Mouse (Mus musculus): ENCODE measurements around the gene Svep1. TPM values are rescaled to one million over a fixed set of nuclear protein-coding genes. Genes with fewer than 3 reads are reported as not detected.

Svep1 gene
- polyA plus RNA-seq, 1 experiment from 2014 or later, result 4.4 TPM

DNA sequence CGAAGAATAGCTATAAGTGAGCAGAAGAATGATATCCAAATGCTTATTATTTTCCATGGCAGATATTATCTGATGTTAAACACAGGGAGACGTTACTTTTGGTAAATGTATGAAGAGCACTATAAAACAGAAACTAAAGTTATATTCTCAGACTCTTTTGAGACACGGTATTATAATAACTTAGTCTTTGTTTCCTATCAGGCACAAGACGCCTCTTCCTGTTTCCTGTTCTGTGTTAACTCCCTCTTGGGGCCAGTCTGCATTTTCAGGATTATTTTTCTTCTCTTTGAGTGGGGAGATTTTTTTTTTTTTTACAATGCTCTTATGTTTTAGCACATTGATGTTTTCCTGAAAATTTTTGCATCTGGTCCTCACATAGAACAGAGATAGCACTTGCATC is 120.5 kb downstream of the Svep1 start:
- Histone ChIP-seq H3K27me3 (ENCODE audit: control insufficient read depth, insufficient read depth, low read length) (no peaks in the 10 kb centered on the region), H3K9ac (ENCODE audit: low read depth, low read length) (no peak overlapping the region), H3K36me3 (ENCODE audit: control insufficient read depth, insufficient read depth, low read length) (no peaks in the 10 kb centered on the region), H3K4me1 (replicated peaks; ENCODE audit: control insufficient read depth, insufficient read depth, low read length) (no peaks in the 10 kb centered on the region), H3K4me2 (replicated peaks; ENCODE audit: low read depth, low read length) (no peak overlapping the region), H3K27ac (ENCODE audit: low read depth, low read length) (no peak overlapping the region), H3K9me3 (ENCODE audit: control insufficient read depth, low read length) (no peaks in the 10 kb centered on the region), H3K4me3 (ENCODE audit: low read depth, low read length) (no peak overlapping the region)
- WGBS, result 85% methylated on average over 4 of the region's 4 CpGs
- DNase-seq (ENCODE audit: low spot score) (no peak), ATAC-seq (ENCODE audit: low FRiP score) (no peak)

DNA sequence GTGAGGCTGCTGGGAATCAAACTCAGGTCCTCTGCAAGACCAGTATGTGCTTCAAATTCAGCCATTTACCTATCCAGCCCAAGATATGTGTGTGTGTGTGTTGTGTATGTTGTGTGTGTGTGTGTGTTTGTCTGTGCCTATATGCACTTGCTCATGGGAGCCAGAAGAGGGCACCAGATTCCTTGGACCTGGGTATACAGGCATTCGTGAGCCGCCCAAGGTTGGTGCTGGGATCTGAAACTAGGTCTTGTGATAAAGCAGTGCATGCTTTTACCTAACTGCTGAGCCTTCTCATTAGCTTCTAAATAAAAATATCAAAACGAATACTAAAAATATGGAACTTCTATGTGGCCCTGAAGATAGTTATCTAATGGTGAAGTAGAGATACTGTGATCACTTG is 121.3 kb downstream of the Svep1 start:
- WGBS, result 77% methylated on average over 3 of the region's 3 CpGs
- Histone ChIP-seq H3K27me3 (ENCODE audit: control insufficient read depth, insufficient read depth, low read length) (no peaks in the 10 kb centered on the region), H3K4me1 (replicated peaks; ENCODE audit: control insufficient read depth, insufficient read depth, low read length) (no peaks in the 10 kb centered on the region), H3K27ac (ENCODE audit: low read depth, low read length) (no peak overlapping the region), H3K36me3 (ENCODE audit: control insufficient read depth, insufficient read depth, low read length) (no peaks in the 10 kb centered on the region), H3K4me2 (replicated peaks; ENCODE audit: low read depth, low read length) (no peak overlapping the region), H3K4me3 (ENCODE audit: low read depth, low read length) (no peak overlapping the region), H3K9me3 (ENCODE audit: control insufficient read depth, low read length) (no peaks in the 10 kb centered on the region), H3K9ac (ENCODE audit: low read depth, low read length) (no peak overlapping the region)
- DNase-seq (ENCODE audit: low spot score) (no peak), ATAC-seq (ENCODE audit: low FRiP score) (no peak)

DNA sequence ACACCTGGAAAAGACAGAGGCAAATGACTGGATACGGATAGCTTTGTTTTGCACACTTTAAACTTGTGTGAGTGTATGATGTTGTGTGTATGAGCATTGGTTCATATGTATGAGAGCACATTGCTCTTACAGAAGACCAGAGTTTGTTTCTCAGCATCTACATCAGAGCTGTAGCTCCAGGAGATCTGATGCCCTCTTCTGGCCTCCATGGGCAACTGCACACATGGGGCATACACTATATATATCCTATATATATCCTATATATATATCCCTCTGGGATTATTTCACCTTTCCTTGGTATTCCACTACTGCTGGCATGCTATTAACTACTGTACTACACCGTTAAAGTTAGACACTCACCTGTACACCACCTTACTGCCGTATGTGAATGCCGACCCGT is 122.5 kb downstream of the Svep1 start:
- Histone ChIP-seq H3K27ac (ENCODE audit: low read depth, low read length) (no peak overlapping the region), H3K4me1 (replicated peaks; ENCODE audit: control insufficient read depth, insufficient read depth, low read length) (no peaks in the 10 kb centered on the region), H3K36me3 (ENCODE audit: control insufficient read depth, insufficient read depth, low read length) (no peaks in the 10 kb centered on the region), H3K4me2 (replicated peaks; ENCODE audit: low read depth, low read length) (no peak overlapping the region), H3K9me3 (ENCODE audit: control insufficient read depth, low read length) (no peaks in the 10 kb centered on the region), H3K9ac (ENCODE audit: low read depth, low read length) (no peak overlapping the region), H3K27me3 (ENCODE audit: control insufficient read depth, insufficient read depth, low read length) (no peaks in the 10 kb centered on the region), H3K4me3 (ENCODE audit: low read depth, low read length) (no peak overlapping the region)
- 95% methylated on average over 5 of the region's 5 CpGs for WGBS
- ATAC-seq (ENCODE audit: low FRiP score), result no peak
- no peak for DNase-seq (ENCODE audit: low spot score)

DNA sequence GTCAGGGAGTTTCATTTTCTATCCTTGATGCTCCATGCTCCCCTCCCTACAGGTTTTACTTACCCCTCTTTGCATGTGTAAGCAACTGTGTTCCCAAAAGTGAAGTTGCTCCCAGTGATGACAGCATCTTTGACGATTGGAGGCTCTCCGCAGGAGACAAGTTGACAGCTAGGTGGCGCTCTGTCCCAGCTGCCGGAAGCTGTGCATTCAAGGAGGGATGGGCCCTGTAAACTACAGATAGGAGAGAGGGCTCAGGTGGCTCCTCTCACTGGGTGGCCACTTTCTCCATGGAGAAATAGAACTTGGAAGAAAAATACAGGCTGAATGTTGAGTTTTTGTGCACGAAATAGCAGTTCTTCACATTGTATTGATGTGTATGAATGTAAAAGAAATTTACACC is 124.1 kb downstream of the Svep1 start:
- WGBS, result 11% methylated on average over 5 of the region's 5 CpGs
- no peaks in the 10 kb centered on the region for H3K4me1 ChIP-seq (replicated peaks; ENCODE audit: control insufficient read depth, insufficient read depth, low read length)
- no peak overlapping the region for H3K9ac ChIP-seq (ENCODE audit: low read depth, low read length)
- no peaks in the 10 kb centered on the region for H3K9me3 ChIP-seq (ENCODE audit: control insufficient read depth, low read length)
- H3K27ac ChIP-seq (ENCODE audit: low read depth, low read length), result no peak overlapping the region
- no peak overlapping the region for H3K4me3 ChIP-seq (ENCODE audit: low read depth, low read length)
- H3K27me3 ChIP-seq (ENCODE audit: control insufficient read depth, insufficient read depth, low read length), result no peaks in the 10 kb centered on the region
- H3K4me2 ChIP-seq (replicated peaks; ENCODE audit: low read depth, low read length), result no peak overlapping the region
- H3K36me3 ChIP-seq (ENCODE audit: control insufficient read depth, insufficient read depth, low read length), result no peaks in the 10 kb centered on the region
- DNase-seq (ENCODE audit: low spot score), result peak; percentile 79
- ATAC-seq (ENCODE audit: low FRiP score), result peak; percentile 71

DNA sequence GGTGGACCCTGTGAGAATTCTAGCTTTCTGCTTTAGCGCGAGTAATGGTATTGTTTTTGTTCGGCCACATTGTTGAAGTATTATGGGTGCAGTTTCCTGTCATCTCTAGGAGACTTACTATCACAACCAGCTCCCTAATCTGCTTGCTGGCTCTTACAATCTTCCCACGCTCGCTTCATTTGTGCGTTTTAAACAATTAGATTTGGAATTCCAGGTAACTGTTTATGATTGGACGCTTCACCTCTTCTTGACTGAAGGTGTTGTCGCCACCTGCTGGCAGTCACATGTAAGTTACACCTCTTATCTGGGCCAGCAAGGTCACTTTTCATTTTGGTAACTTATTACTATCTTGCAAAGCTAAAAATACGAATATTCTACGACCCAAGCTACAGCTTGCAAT is 127.0 kb downstream of the Svep1 start:
- no peak for ATAC-seq (ENCODE audit: low FRiP score)
- H3K4me2 ChIP-seq (replicated peaks; ENCODE audit: low read depth, low read length), result no peak overlapping the region
- H3K9ac ChIP-seq (ENCODE audit: low read depth, low read length), result no peak overlapping the region
- 26% methylated on average over 10 of the region's 10 CpGs for WGBS
- no peaks in the 10 kb centered on the region for H3K4me1 ChIP-seq (replicated peaks; ENCODE audit: control insufficient read depth, insufficient read depth, low read length)
- no peak overlapping the region for H3K4me3 ChIP-seq (ENCODE audit: low read depth, low read length)
- no peak overlapping the region for H3K27ac ChIP-seq (ENCODE audit: low read depth, low read length)
- H3K36me3 ChIP-seq (ENCODE audit: control insufficient read depth, insufficient read depth, low read length), result no peaks in the 10 kb centered on the region
- no peaks in the 10 kb centered on the region for H3K27me3 ChIP-seq (ENCODE audit: control insufficient read depth, insufficient read depth, low read length)
- DNase-seq (ENCODE audit: low spot score), result peak; percentile 70
- no peaks in the 10 kb centered on the region for H3K9me3 ChIP-seq (ENCODE audit: control insufficient read depth, low read length)

DNA sequence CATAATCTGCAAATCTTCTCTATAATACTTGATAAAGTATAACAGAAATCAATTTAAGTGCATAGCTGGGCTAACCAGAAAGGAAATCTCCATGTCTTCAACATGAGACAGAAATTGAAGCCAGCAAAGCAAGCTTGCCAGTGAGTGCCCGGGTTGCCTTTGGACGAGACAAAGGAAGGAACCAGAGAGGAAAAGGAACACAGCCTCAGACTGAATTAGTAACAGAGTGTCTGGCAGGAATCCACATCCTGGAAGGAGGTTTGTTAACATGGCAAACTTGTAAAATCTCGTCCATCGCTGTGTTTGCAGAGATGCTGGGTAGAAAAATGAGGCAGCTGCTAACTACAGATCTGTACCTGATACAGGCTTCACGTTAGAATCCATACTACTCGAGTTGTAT is 128.7 kb downstream of the Svep1 start:
- no peak for DNase-seq (ENCODE audit: low spot score)
- Histone ChIP-seq H3K9me3 (ENCODE audit: control insufficient read depth, low read length) (no peaks in the 10 kb centered on the region), H3K27ac (ENCODE audit: low read depth, low read length) (no peak overlapping the region), H3K4me3 (ENCODE audit: low read depth, low read length) (no peak overlapping the region), H3K9ac (ENCODE audit: low read depth, low read length) (no peak overlapping the region), H3K4me1 (replicated peaks; ENCODE audit: control insufficient read depth, insufficient read depth, low read length) (no peaks in the 10 kb centered on the region), H3K27me3 (ENCODE audit: control insufficient read depth, insufficient read depth, low read length) (no peaks in the 10 kb centered on the region), H3K4me2 (replicated peaks; ENCODE audit: low read depth, low read length) (no peak overlapping the region), H3K36me3 (ENCODE audit: control insufficient read depth, insufficient read depth, low read length) (no peaks in the 10 kb centered on the region)
- no peak for ATAC-seq (ENCODE audit: low FRiP score)
- WGBS, result 75% methylated on average over 6 of the region's 6 CpGs

DNA sequence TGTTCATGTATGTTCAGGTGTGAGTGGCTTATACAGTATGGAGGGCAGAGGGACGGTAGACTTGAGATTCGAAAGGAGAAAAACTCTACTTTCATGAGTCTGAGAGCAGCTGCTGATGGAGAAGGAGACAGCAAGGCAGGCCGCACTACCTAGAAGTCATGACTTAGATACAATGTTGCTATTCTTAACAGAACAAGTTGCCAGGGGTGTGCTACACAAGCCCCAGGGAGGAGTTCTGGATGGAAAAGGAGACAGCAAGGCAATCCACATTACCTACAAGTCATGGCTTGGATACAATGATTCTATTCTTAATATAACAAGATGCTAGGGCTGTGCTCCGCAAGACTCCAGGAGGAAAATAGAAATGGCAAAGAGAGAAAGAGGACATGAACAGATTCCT is 129.1 kb downstream of the Svep1 start:
- Histone ChIP-seq H3K36me3 (ENCODE audit: control insufficient read depth, insufficient read depth, low read length) (no peaks in the 10 kb centered on the region), H3K9ac (ENCODE audit: low read depth, low read length) (no peak overlapping the region), H3K27me3 (ENCODE audit: control insufficient read depth, insufficient read depth, low read length) (no peaks in the 10 kb centered on the region), H3K9me3 (ENCODE audit: control insufficient read depth, low read length) (no peaks in the 10 kb centered on the region), H3K4me3 (ENCODE audit: low read depth, low read length) (no peak overlapping the region), H3K4me2 (replicated peaks; ENCODE audit: low read depth, low read length) (no peak overlapping the region), H3K27ac (ENCODE audit: low read depth, low read length) (no peak overlapping the region), H3K4me1 (replicated peaks; ENCODE audit: control insufficient read depth, insufficient read depth, low read length) (no peaks in the 10 kb centered on the region)
- 96% methylated on average over 4 of the region's 4 CpGs for WGBS
- ATAC-seq (ENCODE audit: low FRiP score), result no peak
- DNase-seq (ENCODE audit: low spot score), result no peak

DNA sequence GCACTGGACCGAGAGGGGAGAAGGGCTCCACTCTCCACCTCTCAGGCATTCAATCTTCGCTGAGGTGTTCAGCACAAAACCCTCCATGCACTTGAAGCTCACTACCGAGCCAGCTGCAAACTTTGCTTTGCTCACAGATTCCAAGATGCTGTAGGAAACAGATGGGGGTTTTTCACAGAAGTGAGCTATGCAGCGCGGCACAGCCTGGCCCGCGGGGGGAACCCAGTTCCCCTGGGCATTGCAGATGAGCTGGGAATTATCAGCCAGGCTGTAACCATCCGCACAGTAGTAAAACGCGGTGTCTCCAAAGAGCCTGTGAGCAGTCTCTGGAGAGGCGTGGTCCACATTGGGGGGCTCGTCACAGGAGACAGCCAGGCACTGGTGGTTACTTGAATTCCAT is 133.8 kb downstream of the Svep1 start:
- H3K27me3 ChIP-seq (ENCODE audit: control insufficient read depth, insufficient read depth, low read length), result no peaks in the 10 kb centered on the region
- H3K9me3 ChIP-seq (ENCODE audit: control insufficient read depth, low read length), result no peaks in the 10 kb centered on the region
- 87% methylated on average over 12 of the region's 12 CpGs for WGBS
- no peak for ATAC-seq (ENCODE audit: low FRiP score)
- H3K9ac ChIP-seq (ENCODE audit: low read depth, low read length), result no peak overlapping the region
- H3K36me3 ChIP-seq (ENCODE audit: control insufficient read depth, insufficient read depth, low read length), result no peaks in the 10 kb centered on the region
- no peak for DNase-seq (ENCODE audit: low spot score)
- no peak overlapping the region for H3K4me3 ChIP-seq (ENCODE audit: low read depth, low read length)
- no peaks in the 10 kb centered on the region for H3K4me1 ChIP-seq (replicated peaks; ENCODE audit: control insufficient read depth, insufficient read depth, low read length)
- no peak overlapping the region for H3K27ac ChIP-seq (ENCODE audit: low read depth, low read length)
- H3K4me2 ChIP-seq (replicated peaks; ENCODE audit: low read depth, low read length), result no peak overlapping the region

DNA sequence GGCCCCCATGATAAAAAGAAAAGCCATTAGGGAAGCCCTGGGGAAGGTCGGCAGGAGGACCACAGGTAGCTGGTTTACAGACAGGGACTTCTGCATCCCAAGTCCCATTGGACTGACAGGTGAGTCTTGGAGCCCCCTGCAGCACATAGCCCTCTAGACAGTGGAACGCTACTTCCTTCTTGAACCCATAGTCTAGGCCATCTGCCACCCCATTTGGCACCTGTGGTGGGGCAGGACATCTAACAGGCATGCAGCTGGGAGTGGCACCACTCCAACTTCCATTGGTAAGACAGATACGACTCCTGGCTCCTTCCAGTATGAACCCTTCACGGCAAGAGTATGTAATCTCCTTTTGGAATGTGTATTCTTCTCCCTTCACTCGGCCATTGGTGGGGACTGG is 137.8 kb downstream of the Svep1 start:
- no peak overlapping the region for H3K4me2 ChIP-seq (replicated peaks; ENCODE audit: low read depth, low read length)
- no peak overlapping the region for H3K4me3 ChIP-seq (ENCODE audit: low read depth, low read length)
- H3K9ac ChIP-seq (ENCODE audit: low read depth, low read length), result no peak overlapping the region
- H3K27ac ChIP-seq (ENCODE audit: low read depth, low read length), result no peak overlapping the region
- WGBS, result 88% methylated on average over 5 of the region's 5 CpGs
- DNase-seq (ENCODE audit: low spot score) (no peak), ATAC-seq (ENCODE audit: low FRiP score) (no peak)
- no peaks in the 10 kb centered on the region for H3K4me1 ChIP-seq (replicated peaks; ENCODE audit: control insufficient read depth, insufficient read depth, low read length)
- no peaks in the 10 kb centered on the region for H3K27me3 ChIP-seq (ENCODE audit: control insufficient read depth, insufficient read depth, low read length)
- H3K9me3 ChIP-seq (ENCODE audit: control insufficient read depth, low read length), result no peaks in the 10 kb centered on the region
- H3K36me3 ChIP-seq (ENCODE audit: control insufficient read depth, insufficient read depth, low read length), result no peaks in the 10 kb centered on the region
